Mouse (Mus musculus): ENCODE data around the gene Pde5a. TPM values are rescaled to one million over a fixed set of nuclear protein-coding genes. Genes with fewer than 3 reads are reported as not detected.

Gene Pde5a
- 10 to 100 TPM; 11.0 to 12.9 TPM for total RNA-seq (2021)
- long read RNA-seq, experiment 1, partial matches to known transcripts = 1 of 1 reads
- long read RNA-seq, experiment 1, other reads (novel, unspliced or antisense) = 0 of 1 reads
- long read RNA-seq, experiment 2, partial matches to known transcripts = 0 of 1 reads
- long read RNA-seq, experiment 2, other reads (novel, unspliced or antisense) = 1 of 1 reads

DNA sequence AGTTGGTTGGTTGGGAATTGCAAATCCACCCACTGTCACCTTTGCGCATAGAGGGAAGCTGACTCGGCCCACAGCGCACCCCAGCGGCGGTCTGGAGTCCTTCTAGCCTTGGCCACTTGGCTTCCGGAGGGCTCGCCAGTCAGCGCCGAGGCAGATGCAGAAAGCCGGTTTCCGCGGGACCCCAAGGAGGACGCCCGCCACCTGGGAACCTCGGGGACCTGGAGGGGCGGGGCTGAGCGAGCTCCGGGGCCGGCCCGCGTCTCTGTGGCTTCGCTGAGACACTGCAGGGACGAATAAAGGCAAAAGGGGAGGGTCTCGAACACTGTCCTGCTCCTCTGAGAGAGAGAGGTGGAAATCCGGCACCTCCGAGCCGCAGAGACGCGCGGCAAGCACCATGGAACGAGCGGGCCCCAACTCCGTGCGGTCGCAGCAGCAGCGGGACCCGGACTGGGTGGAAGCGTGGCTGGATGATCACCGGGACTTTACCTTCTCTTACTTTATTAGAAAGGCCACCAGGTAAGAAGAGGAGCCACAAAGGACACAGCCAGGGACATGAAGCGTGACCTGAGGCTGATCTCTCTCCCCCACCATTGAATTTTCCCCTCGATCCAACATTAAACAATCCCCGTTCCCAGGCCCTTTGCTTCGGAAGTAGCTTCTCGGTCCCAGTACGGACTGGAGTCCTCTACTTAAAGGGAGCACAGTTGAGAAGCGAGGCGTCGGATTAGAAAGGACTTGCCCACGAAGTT is at the start of gene Pde5a:
Gene Pde5a, plus strand, starts transcription at position 96 of the 749 bp plus-strand sequence.
- peak; percentile 90 for DNase-seq

DNA sequence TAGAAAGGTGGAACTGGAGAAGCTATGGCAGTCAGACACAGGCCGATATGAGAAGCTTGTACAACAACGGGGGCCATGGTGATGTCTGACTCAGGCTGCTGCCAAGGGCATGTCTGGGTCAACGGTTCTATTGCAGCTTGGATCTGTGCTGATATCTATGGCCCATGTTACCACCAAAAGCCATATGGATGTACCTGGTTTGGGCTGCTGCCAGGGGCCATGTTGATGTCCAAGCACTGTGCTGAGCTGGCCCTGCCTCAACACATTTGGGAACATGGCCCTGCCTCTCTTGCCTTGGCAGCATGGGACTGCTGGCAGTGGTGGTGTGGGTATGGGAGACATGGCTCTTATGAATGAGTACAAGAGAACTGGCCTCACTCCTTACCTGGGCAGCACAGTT is 47.9 kb upstream of the Pde5a start:
- no peak for DNase-seq

DNA sequence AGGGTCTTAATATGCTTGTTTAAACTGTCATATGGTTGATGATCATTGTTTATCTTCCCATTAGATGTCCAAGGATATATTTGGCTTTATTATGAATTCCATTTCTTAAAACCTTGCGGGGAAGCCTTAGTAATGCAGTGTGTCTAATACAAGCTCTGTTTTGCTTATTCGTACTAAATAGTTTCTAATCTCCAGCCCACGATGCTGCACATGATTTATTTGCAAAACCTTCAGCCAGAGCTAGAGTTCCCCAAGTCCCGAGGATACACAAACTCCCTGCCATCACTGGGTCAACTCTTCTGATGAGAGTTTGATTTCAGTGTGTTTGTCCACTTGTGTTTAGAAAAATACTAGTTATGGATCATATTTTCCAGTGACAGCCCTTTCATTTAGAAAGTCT is 46.4 kb upstream of the Pde5a start:
- DNase-seq = no peak

DNA sequence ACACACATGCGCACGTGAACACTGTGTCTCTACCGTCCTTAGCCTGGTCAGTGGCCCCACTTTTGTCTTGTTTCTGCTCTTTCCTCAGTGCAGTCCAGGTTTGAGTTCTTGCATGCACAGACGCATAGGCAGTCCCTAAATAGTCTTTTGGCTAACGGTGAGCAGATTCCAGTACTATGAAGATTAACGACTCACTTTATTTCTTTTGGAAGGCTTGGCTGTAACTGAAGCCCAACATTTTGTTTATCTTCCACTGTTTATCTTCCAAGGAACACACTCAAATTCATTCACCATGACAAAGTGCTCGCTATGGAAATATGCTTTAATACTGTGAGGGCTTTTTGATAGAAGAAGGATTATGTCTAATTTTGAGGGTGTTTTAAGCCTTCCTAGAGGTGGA is 43.9 kb upstream of the Pde5a start:
- DNase-seq = no peak

DNA sequence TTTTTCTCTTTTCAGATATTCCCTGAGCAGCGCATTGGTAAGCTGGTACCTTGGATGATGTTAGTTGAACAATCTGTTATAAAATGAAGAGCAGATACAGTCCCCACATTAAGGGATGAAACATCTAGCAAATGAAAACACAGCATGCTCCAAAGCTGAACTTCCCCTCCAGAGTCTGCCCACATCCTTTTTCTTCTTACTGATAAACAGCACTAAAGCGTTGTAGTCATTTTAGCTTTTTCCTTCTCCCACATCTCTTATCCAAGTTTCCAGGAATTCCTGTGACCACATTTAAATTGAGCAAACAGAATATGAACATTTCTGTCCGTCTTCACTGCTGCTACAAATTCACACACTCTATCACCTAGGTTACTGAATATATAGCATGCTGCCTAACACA is 35.7 kb upstream of the Pde5a start:
- no peak for DNase-seq

GRCm38 (mm10) chr3:122695870-122696269 is 32.9 kb upstream of the Pde5a start:
- DNase-seq = no peak

DNA sequence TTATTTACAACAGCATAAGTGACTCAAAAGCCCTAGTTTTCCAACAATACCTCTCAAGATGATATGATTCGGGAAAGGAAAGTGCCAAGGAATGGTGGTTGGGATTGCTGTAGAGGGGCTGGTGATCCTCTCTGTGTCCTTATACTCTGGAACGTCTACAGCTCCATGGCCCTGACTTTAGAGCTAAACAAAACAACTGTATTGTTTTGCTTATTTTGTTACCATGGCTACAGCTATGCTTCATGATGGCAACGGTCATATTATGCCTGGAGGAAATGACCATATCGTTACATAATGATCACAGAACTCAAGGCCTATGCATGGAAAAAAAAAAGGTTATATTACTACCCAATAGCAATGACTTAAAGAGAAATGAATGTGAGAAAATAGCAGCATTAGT is 32.1 kb upstream of the Pde5a start:
- DNase-seq = no peak

DNA sequence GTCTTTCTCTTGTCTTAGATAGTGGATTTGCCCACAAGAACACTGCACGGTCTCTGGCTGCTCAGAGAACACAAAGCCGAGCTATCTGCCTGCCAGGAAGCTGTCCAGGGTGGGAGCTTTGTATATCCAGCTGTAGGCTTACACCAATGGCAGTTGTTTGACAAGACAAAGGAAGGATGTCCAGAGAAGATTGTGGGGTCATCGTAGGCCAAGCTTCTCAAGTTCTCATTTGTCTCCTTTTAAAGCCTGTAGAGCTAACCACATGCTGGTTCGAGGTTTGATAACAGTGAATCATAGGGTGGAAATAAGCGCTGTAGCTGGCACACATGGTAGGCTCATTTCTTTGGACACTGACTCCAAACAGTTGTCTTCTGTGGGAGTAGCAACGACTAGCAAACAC is 24.5 kb upstream of the Pde5a start:
- DNase-seq = no peak

DNA sequence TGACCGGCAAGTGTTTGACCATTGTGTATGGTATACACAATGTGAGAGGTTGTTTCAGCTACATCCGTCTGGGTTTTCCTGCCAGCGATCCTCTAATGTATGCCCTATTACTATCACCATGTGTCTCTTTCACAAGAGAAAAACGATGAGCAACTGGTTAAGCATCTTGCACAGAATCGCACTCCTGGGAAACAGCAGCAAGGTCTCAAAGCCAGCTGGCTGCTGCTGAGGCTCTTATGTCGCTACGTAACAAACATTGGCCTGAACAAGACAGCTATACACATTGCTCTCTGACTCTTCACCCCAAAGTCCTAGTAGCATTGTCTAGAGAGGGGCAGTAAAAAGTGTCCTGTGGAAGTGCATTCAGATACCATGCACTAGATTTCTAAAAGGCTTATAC is 23.5 kb upstream of the Pde5a start:
- no peak for DNase-seq

- no peak for DNase-seq
Observed at GRCm38 (mm10) chr3:122708485-122708884, 20.3 kb upstream of the Pde5a start.

- DNase-seq = no peak
Observed at GRCm38 (mm10) chr3:122710141-122710540, 18.6 kb upstream of the Pde5a start.

GRCm38 (mm10) chr3:122718631-122719030 is 10.1 kb upstream of the Pde5a start:
- DNase-seq = no peak

GRCm38 (mm10) chr3:122721522-122721921 is 7.2 kb upstream of the Pde5a start:
- DNase-seq = no peak

GRCm38 (mm10) chr3:122729601-122729959 is 833 bp downstream of the Pde5a start:
- DNase-seq = peak; percentile 69

- DNase-seq = peak; percentile 83
Observed at GRCm38 (mm10) chr3:122729960-122730740, 1.4 kb downstream of the Pde5a start.

- no peak for DNase-seq
Observed at GRCm38 (mm10) chr3:122730741-122731235, 2.0 kb downstream of the Pde5a start.

DNA sequence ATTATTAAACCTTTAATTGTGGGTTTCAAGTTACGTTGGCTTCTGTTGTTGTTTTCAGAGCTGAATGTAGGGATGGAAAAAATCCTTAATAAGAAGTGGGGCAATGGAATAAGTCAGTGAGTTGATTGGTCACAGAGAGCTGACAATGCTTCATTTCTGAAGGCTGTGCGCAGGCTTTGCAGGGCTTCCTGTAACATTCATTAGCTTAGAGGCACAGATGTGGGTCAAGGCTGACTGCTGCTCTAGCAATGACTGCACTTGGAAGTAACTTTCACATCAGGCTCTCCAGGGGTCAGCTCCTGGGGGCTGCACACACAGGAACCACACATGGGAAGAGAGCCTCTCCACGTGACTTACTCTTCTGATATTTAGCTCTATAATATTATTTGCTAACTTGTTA is 5.1 kb downstream of the Pde5a start:
- no peak for DNase-seq

DNA sequence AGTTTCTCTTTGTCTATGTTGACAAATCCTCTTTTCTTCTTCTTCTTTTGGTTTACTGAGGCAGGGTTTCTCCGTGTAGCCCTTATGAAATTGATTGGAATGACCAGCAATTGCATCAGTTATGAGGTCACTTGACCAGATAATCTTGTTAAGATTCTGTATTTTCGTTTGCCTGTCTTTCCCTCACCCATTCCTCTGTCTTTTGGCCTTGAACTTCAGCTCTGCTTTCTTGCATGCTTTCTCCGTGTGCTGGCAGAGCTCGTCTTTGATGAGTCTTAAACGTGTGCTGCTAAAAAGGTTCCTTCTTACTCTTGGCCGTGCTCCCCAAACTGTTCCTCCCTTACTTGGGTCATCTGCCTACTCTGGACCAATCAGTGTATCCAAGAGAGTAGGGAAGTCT is 5.6 kb downstream of the Pde5a start:
- DNase-seq = no peak

- DNase-seq = no peak
Observed at GRCm38 (mm10) chr3:122739460-122739859, 10.7 kb downstream of the Pde5a start.

- DNase-seq = no peak
Observed at GRCm38 (mm10) chr3:122744265-122744664, 15.5 kb downstream of the Pde5a start.

GRCm38 (mm10) chr3:122747921-122748700 is 19.4 kb downstream of the Pde5a start:
- DNase-seq = no peak

GRCm38 (mm10) chr3:122763240-122763761 is 34.6 kb downstream of the Pde5a start:
- no peak for DNase-seq
